Mouse (Mus musculus) MEL (cell line): ENCODE measurements at regions not wholly inside any gene's neighbourhood (a gene's known extent, or its start where the extent isn't known, plus 50 kb on each side); places are given as distances from the start of the nearest gene placed in this dataset.

Experiments used
- DNase-seq: peaks from one replicate; pipeline ENCODE4 v3.0.0; 2011; ENCODE audit warnings: low read depth, low spot score
- H3K27ac ChIP-seq: 2 replicates; pipeline ENCODE4 v1.5.1; 2012; ENCODE audit warnings: low read depth, mild to moderate bottlenecking, control low read depth, low read length, moderate library complexity; ENCODE audit not compliant: control insufficient read depth
- H3K27me3 ChIP-seq, 2 experiments: fragments of 150-350 bp in 1 of 2; sonication (generic) in 1 of 2; 2 replicates each; pipeline ENCODE4 v1.6.1; 2012; ENCODE audit warnings: low read length in 2 of 2, mild to moderate bottlenecking in 2 of 2, improper control_type of control experiment in 1 of 2, moderate library complexity in 1 of 2; ENCODE audit not compliant: insufficient read depth in 2 of 2, control insufficient read depth in 1 of 2
- H3K36me3 ChIP-seq, 2 experiments: 2 replicates each; pipeline ENCODE4 v1.6.1; 2012 to 2014; ENCODE audit warnings: low read length in 2 of 2, improper control_type of control experiment in 1 of 2, inconsistent platforms in 1 of 2, mild to moderate bottlenecking in 1 of 2; ENCODE audit not compliant: insufficient read depth in 2 of 2, control insufficient read depth in 1 of 2
- H3K4me1 ChIP-seq, 2 experiments: fragments of 150-350 bp in 1 of 2; sonication (generic) in 1 of 2; 2 replicates each; pipeline ENCODE4 v1.6.1; 2012; ENCODE audit warnings: low read length in 2 of 2, improper control_type of control experiment in 1 of 2, mild to moderate bottlenecking in 1 of 2; ENCODE audit not compliant: insufficient read depth in 2 of 2, control insufficient read depth in 1 of 2
- H3K4me3 ChIP-seq, 2 experiments: fragments of 150-350 bp in 1 of 2; sonication (generic) in 1 of 2; 2 replicates each; pipeline ENCODE4 v1.5.1; 2012; ENCODE audit warnings: low read depth in 2 of 2, low read length in 2 of 2, mild to moderate bottlenecking in 2 of 2, moderate library complexity in 2 of 2, control low read depth in 1 of 2, improper control_type of control experiment in 1 of 2; ENCODE audit not compliant: control insufficient read depth in 1 of 2, insufficient read depth in 1 of 2
- H3K79me2 ChIP-seq: 2 replicates; pipeline ENCODE4 v1.6.1; 2012; ENCODE audit warnings: mild to moderate bottlenecking, low read length, moderate library complexity; ENCODE audit not compliant: control insufficient read depth, poor library complexity, insufficient read depth
- H3K9ac ChIP-seq: 2 replicates; pipeline ENCODE4 v1.6.1; 2012; ENCODE audit warnings: low read depth, mild to moderate bottlenecking, control low read depth, low read length, moderate library complexity; ENCODE audit not compliant: control insufficient read depth, poor library complexity, severe bottlenecking
- H3K9me3 ChIP-seq: fragments of 150-350 bp; sonication (generic); replicated peaks from 2 replicates; pipeline ENCODE4 v1.6.1; 2012; ENCODE audit warnings: mild to moderate bottlenecking, low read length, improper control_type of control experiment, moderate library complexity; ENCODE audit not compliant: insufficient read depth
- CHD2 ChIP-seq: IDR thresholded peaks from 2 replicates; pipeline ENCODE4 v1.6.1; 2011; ENCODE audit warnings: low read length, improper control_type of control experiment
- CTCF ChIP-seq, 3 experiments: IDR thresholded peaks in 2 of 3; conservative IDR thresholded peaks in 1 of 3; 2 replicates each; pipeline ENCODE4 v1.5.1; 2011 to 2012; ENCODE audit warnings: low read length in 3 of 3, low read depth in 2 of 3, mild to moderate bottlenecking in 2 of 3, improper control_type of control experiment in 1 of 3, inconsistent platforms in 1 of 3, mixed read lengths in 1 of 3, moderate library complexity in 1 of 3; ENCODE audit not compliant: control insufficient read depth in 1 of 3, insufficient read depth in 1 of 3, poor library complexity in 1 of 3, severe bottlenecking in 1 of 3
- E2F4 ChIP-seq: IDR thresholded peaks from 2 replicates; pipeline ENCODE4 v1.6.1; 2011; ENCODE audit warnings: low read depth, low read length, improper control_type of control experiment, borderline replicate concordance
- HCFC1 ChIP-seq: IDR thresholded peaks from 2 replicates; pipeline ENCODE4 v1.6.1; 2012; ENCODE audit warnings: low read depth, mild to moderate bottlenecking, inconsistent platforms, low read length, improper control_type of control experiment, moderate library complexity
- MEF2A ChIP-seq: IDR thresholded peaks from 2 replicates; pipeline ENCODE4 v1.6.1; 2014; ENCODE audit warnings: low read depth, mild to moderate bottlenecking, inconsistent platforms, low read length, improper control_type of control experiment; ENCODE audit not compliant: poor library complexity, insufficient replicate concordance, severe bottlenecking; ENCODE audit errors: extremely low read depth
- RAD21 ChIP-seq: IDR thresholded peaks from 2 replicates; pipeline ENCODE4 v1.6.1; 2011; ENCODE audit warnings: mild to moderate bottlenecking, low read depth, low read length, improper control_type of control experiment
- TAL1 ChIP-seq: IDR thresholded peaks from 2 replicates; pipeline ENCODE4 v1.6.1; 2012; ENCODE audit warnings: mild to moderate bottlenecking, inconsistent platforms, low read length, moderate library complexity, mixed read lengths
- USF2 ChIP-seq, 2 experiments: IDR thresholded peaks; 2 replicates each; pipeline ENCODE4 v1.6.1; 2011 to 2012; ENCODE audit warnings: improper control_type of control experiment in 2 of 2, low read length in 2 of 2, borderline replicate concordance in 1 of 2, inconsistent platforms in 1 of 2, low read depth in 1 of 2, mild to moderate bottlenecking in 1 of 2; ENCODE audit not compliant: insufficient read depth in 1 of 2
- ZNF384 ChIP-seq: IDR thresholded peaks from 2 replicates; pipeline ENCODE4 v1.6.1; 2012; ENCODE audit warnings: low read depth, mild to moderate bottlenecking, inconsistent platforms, low read length, improper control_type of control experiment

DNA sequence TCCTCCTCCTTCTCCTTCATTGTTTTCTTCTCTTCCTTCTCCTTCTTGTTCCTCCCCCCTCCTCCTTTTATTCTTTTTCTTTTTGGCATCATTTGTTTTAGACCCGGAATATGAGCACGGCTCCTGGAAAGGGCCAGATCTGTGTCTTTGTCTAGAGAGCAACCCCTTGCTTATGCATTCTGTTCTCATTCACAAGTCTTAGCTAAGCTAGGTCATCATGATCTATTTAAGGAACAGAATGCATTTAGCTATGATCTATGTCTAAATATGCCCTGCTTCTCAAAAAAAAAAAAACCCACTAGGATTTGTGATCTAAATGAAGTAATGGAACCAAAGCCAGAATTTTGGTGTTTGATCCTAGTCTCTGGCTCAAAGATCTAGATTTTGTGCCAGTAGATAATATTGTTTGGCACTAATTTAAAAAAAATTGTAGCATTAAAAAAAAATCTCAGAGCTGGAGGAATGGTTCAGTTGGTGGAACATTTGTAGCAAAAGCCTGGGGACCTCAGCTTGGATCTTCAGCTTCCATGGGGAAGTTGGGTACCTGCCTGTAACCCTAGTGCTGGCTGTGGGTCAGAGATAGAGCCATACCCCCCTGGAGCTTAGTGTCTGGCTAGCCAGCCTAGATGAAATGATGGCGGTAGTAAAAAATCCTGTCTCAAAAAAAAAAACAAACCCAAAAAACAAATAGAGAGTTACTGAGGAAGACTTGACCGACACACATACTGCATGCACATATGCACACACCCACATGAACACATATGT is 100.5 kb upstream of the Got2 start:
- no peak for TF ChIP-seq CTCF (IDR thresholded peaks at IDR 0.05 in 2 of 3, conservative IDR thresholded peaks at IDR 0.05 in 1 of 3; ENCODE audit: control insufficient read depth in 1 of 3, insufficient read depth in 1 of 3, low read depth in 2 of 3, low read length in 3 of 3, poor library complexity in 1 of 3, severe bottlenecking in 1 of 3)
- TF ChIP-seq CHD2: no peak
- no peak for TF ChIP-seq E2F4
- no peak for TF ChIP-seq HCFC1
- TF ChIP-seq, all 39 proteins: peak for 0
- no peak overlapping the region for H3K9ac ChIP-seq
- no peaks in the 10 kb centered on the region for H3K36me3 ChIP-seq
- H3K79me2 ChIP-seq: no peaks in the 10 kb centered on the region
- DNase-seq: no peak
- no peaks in the 10 kb centered on the region for H3K9me3 ChIP-seq
- no peak overlapping the region for H3K27ac ChIP-seq
- H3K4me1 ChIP-seq: no peaks in the 10 kb centered on the region
- no peak overlapping the region for H3K4me3 ChIP-seq
- H3K27me3 ChIP-seq: no peaks in the 10 kb centered on the region; a peak in 1 of 4 replicates

DNA sequence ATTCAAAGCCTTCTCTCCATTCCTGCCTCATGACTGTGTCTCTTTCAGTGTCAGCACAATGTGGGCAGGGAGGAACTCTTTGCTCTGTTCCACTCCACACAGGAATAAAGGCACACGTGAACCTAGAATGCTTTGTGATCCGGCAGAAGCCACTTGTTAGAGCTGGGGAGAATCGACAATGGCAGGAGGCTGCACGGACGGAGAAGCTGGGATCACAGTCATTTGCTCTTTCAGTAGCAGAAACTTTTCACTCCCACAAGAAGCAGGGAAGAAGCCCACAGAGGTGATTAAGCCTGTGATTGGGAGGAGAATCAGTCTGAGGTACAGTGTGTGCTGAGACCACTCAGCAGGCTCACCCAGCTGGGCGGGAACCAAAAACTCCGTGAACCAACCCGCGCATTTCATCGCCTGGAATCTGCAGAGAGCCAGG is 98.7 kb upstream of the Got2 start:
- TF ChIP-seq MEF2A: no peak
- H3K4me3 ChIP-seq: no peak overlapping the region
- DNase-seq: no peak
- no peak overlapping the region for H3K9ac ChIP-seq
- no peaks in the 10 kb centered on the region for H3K79me2 ChIP-seq
- no peak overlapping the region for H3K27ac ChIP-seq
- H3K4me1 ChIP-seq: no peaks in the 10 kb centered on the region
- H3K27me3 ChIP-seq: no peaks in the 10 kb centered on the region; a peak in 1 of 4 replicates
- no peaks in the 10 kb centered on the region for H3K36me3 ChIP-seq
- H3K9me3 ChIP-seq: no peaks in the 10 kb centered on the region

DNA sequence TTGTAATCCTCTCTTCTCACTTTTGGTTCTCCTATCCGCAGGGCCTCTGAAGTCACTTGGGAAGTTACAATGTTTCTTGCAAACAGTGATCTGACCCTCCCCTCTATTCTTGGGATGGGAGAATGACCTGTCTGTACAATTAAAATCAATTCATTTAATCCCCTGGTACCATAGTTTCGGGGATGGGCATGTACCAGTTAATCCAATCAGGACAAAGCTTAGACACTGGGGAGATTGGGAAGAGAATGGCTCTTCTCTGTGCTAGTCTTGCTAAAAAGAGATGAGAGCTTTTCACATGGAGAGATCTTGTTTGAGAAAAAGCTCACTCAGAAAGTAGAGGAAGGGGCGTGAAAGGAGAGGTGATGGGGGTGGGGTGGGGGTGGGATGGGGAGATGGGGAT is 98.1 kb upstream of the Got2 start:
- H3K36me3 ChIP-seq: no peaks in the 10 kb centered on the region
- no peaks in the 10 kb centered on the region for H3K4me1 ChIP-seq
- H3K9me3 ChIP-seq: no peaks in the 10 kb centered on the region
- H3K4me3 ChIP-seq: no peak overlapping the region
- no peaks in the 10 kb centered on the region for H3K79me2 ChIP-seq
- TF ChIP-seq RAD21 (no peak), TAL1 (no peak)
- H3K9ac ChIP-seq: no peak overlapping the region
- no peaks in the 10 kb centered on the region for H3K27me3 ChIP-seq
- DNase-seq: no peak
- no peak overlapping the region for H3K27ac ChIP-seq

DNA sequence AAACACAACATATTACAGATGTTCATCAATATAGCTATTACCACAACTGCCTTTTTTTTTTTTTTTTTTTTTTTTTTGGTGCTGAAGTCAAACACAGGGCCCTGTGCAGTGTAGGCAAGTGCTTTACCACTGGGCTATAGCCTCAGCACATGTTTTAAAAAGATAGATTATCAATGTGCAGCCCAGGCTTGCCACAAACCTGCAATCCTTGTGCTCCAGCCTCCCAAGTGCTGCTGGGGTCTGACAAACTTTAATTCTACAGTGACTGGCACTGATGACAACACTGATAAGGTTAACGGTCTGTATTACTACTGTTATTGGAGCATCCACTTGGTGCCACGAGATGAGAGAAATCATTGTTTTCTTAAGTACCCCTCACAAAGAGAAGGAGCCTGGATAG is 95.3 kb upstream of the Got2 start:
- Histone ChIP-seq H3K36me3 (no peaks in the 10 kb centered on the region), H3K4me1 (no peaks in the 10 kb centered on the region), H3K9ac (no peak overlapping the region), H3K9me3 (no peaks in the 10 kb centered on the region), H3K27ac (no peak overlapping the region), H3K27me3 (no peaks in the 10 kb centered on the region), H3K79me2 (no peaks in the 10 kb centered on the region), H3K4me3 (no peak overlapping the region)
- no peak for DNase-seq
- TF ChIP-seq USF2 (IDR thresholded peaks at IDR 0.05; ENCODE audit: borderline replicate concordance in 1 of 2, insufficient read depth in 1 of 2, low read depth in 1 of 2, low read length in 2 of 2) (no peak), ZNF384 (0 out of 2 replicates have a peak, but pooled peaks have one; percentile 30)
